Mouse (Mus musculus): ENCODE data around the gene Slc25a24.

Slc25a24 gene

GRCm38 (mm10) chr3:109122641-109123530 is at the start of gene Slc25a24:
TSS of gene Slc25a24 (plus strand) at chr3:109123149.
- peak; percentile 38 for DNase-seq (ENCODE audit: low spot score)

- no peak for DNase-seq (ENCODE audit: low spot score)
Observed at GRCm38 (mm10) chr3:109080169-109080568, 42.8 kb upstream of the Slc25a24 start, which contains the start of gene Slc25a54. TSS of gene Slc25a54 (plus strand) at chr3:109080469.

GRCm38 (mm10) chr3:109084418-109084817 is 38.5 kb upstream of the Slc25a24 start:
- no peak for DNase-seq (ENCODE audit: low spot score)

GRCm38 (mm10) chr3:109088460-109088859 is 34.5 kb upstream of the Slc25a24 start:
- DNase-seq (ENCODE audit: low spot score) = no peak

GRCm38 (mm10) chr3:109104702-109105101 is 18.2 kb upstream of the Slc25a24 start:
- DNase-seq (ENCODE audit: low spot score) = no peak

- no peak for DNase-seq (ENCODE audit: low spot score)
Observed at GRCm38 (mm10) chr3:109117136-109117535, 5.8 kb upstream of the Slc25a24 start.

GRCm38 (mm10) chr3:109119562-109119961 is 3.4 kb upstream of the Slc25a24 start:
- DNase-seq (ENCODE audit: low spot score) = no peak

- no peak for DNase-seq (ENCODE audit: low spot score)
Observed at GRCm38 (mm10) chr3:109119973-109120372, 3.0 kb upstream of the Slc25a24 start.

- peak; percentile 38 for DNase-seq (ENCODE audit: low spot score)
Observed at GRCm38 (mm10) chr3:109123531-109123981, 607 bp downstream of the Slc25a24 start.

GRCm38 (mm10) chr3:109124091-109124490 is 1.1 kb downstream of the Slc25a24 start:
- no peak for DNase-seq (ENCODE audit: low spot score)

- DNase-seq (ENCODE audit: low spot score) = peak; percentile 39
Observed at GRCm38 (mm10) chr3:109125531-109125930, 2.6 kb downstream of the Slc25a24 start.

GRCm38 (mm10) chr3:109129768-109130167 is 6.8 kb downstream of the Slc25a24 start:
- DNase-seq (ENCODE audit: low spot score) = no peak

GRCm38 (mm10) chr3:109132966-109133365 is 10.0 kb downstream of the Slc25a24 start:
- no peak for DNase-seq (ENCODE audit: low spot score)

GRCm38 (mm10) chr3:109134036-109134435 is 11.1 kb downstream of the Slc25a24 start:
- no peak for DNase-seq (ENCODE audit: low spot score)

GRCm38 (mm10) chr3:109135352-109135751 is 12.4 kb downstream of the Slc25a24 start:
- no peak for DNase-seq (ENCODE audit: low spot score)

- DNase-seq (ENCODE audit: low spot score) = no peak
Observed at GRCm38 (mm10) chr3:109152561-109152960, 29.6 kb downstream of the Slc25a24 start.

- no peak for DNase-seq (ENCODE audit: low spot score)
Observed at GRCm38 (mm10) chr3:109153410-109153809, 30.5 kb downstream of the Slc25a24 start.

- DNase-seq (ENCODE audit: low spot score) = no peak
Observed at GRCm38 (mm10) chr3:109155926-109156669, 33.1 kb downstream of the Slc25a24 start.

- DNase-seq (ENCODE audit: low spot score) = no peak
Observed at GRCm38 (mm10) chr3:109157481-109157880, 34.5 kb downstream of the Slc25a24 start.

GRCm38 (mm10) chr3:109164088-109164487 is 41.1 kb downstream of the Slc25a24 start:
- no peak for DNase-seq (ENCODE audit: low spot score)

GRCm38 (mm10) chr3:109164644-109165043 is 41.7 kb downstream of the Slc25a24 start:
- DNase-seq (ENCODE audit: low spot score) = no peak

GRCm38 (mm10) chr3:109165214-109165829 is 42.4 kb downstream of the Slc25a24 start:
- DNase-seq (ENCODE audit: low spot score) = no peak
